Mouse (Mus musculus): ENCODE results near the gene Sh3pxd2b. TPM values are rescaled to one million over a fixed set of nuclear protein-coding genes. Genes with fewer than 3 reads are reported as not detected.

Sh3pxd2b gene
- polyA plus RNA-seq, 1 experiment from 2014 or later: 0.79 TPM

GRCm38 (mm10) chr11:32454231-32454799, 106.7 kb downstream of the Sh3pxd2b start:
- WGBS (ENCODE audit: insufficient replicate concordance): 6% methylated on average over 19 of the region's 19 CpGs
- Histone ChIP-seq H3K9me3 (ENCODE audit: low read length) (no peaks in the 10 kb centered on the region), H3K4me3 (ENCODE audit: low read depth, low read length) (peak overlapping the region; percentile 77), H3K4me1 (ENCODE audit: insufficient read depth) (peaks cover 18% of the 10 kb centered on the region; the same call in 1 of the 2 replicates), H3K9ac (replicated peaks) (peak overlapping the region; percentile 85), H3K27me3 (ENCODE audit: insufficient read depth, low read length) (no peaks in the 10 kb centered on the region), H3K4me2 (ENCODE audit: low read depth, low read length) (peak overlapping the region; percentile 99), H3K36me3 (replicated peaks; ENCODE audit: insufficient read depth, low read length) (no peaks in the 10 kb centered on the region), H3K27ac (ENCODE audit: low read depth) (no peak overlapping the region)
- ATAC-seq: peak; percentile 9
- TF ChIP-seq CTCF (IDR thresholded peaks at IDR 0.05; ENCODE audit: low read depth): no peak
- no peak for TF ChIP-seq EP300 (IDR thresholded peaks at IDR 0.05; ENCODE audit: low read depth)
- DNase-seq: no peak

- ATAC-seq (peak; percentile 97), DNase-seq (peak; percentile 96)
- peak within 1 kb of the TSS; percentile 85 for H3K9ac ChIP-seq (replicated peaks)
- no peaks in the 10 kb centered on the region for H3K9me3 ChIP-seq (ENCODE audit: low read length)
- H3K27ac ChIP-seq (ENCODE audit: low read depth): peak within 1 kb of the TSS; percentile 79
- peak within 1 kb of the TSS; percentile 77 for H3K4me3 ChIP-seq (ENCODE audit: low read depth, low read length)
- H3K27me3 ChIP-seq (ENCODE audit: insufficient read depth, low read length): no peaks in the 10 kb centered on the region
- peak within 1 kb of the TSS; percentile 99 for H3K4me2 ChIP-seq (ENCODE audit: low read depth, low read length)
- WGBS (ENCODE audit: insufficient replicate concordance): under 1% methylated on average over 65 of the region's 86 CpGs
- H3K36me3 ChIP-seq (replicated peaks; ENCODE audit: insufficient read depth, low read length): no peaks in the 10 kb centered on the region
- TF ChIP-seq CTCF (IDR thresholded peaks at IDR 0.05; ENCODE audit: low read depth): no peak
- no peak for TF ChIP-seq EP300 (IDR thresholded peaks at IDR 0.05; ENCODE audit: low read depth)
- H3K4me1 ChIP-seq (ENCODE audit: insufficient read depth): peaks cover 18% of the 10 kb centered on the region; the same call in 1 of the 2 replicates
These were observed 107.3 kb downstream of the Sh3pxd2b start, which contains the start of gene Ubtd2 for GRCm38 (mm10) chr11:32454800-32455506. TSS of gene Ubtd2 (plus strand) at chr11:32455370.

GRCm38 (mm10) chr11:32455507-32456141, 108.0 kb downstream of the Sh3pxd2b start:
- H3K27me3 ChIP-seq (ENCODE audit: insufficient read depth, low read length): no peaks in the 10 kb centered on the region
- H3K4me1 ChIP-seq (ENCODE audit: insufficient read depth): peaks cover 18% of the 10 kb centered on the region; the same call in 1 of the 2 replicates
- H3K4me2 ChIP-seq (ENCODE audit: low read depth, low read length): peak overlapping the region; percentile 99
- H3K27ac ChIP-seq (ENCODE audit: low read depth): peak overlapping the region; percentile 79; the same call in 1 of the 2 replicates
- WGBS (ENCODE audit: insufficient replicate concordance): 1% methylated on average over 56 of the region's 58 CpGs
- peak overlapping the region; percentile 77 for H3K4me3 ChIP-seq (ENCODE audit: low read depth, low read length)
- H3K9ac ChIP-seq (replicated peaks): peak overlapping the region; percentile 85
- TF ChIP-seq CTCF (IDR thresholded peaks at IDR 0.05; ENCODE audit: low read depth) (peak; percentile 39), EP300 (IDR thresholded peaks at IDR 0.05; ENCODE audit: low read depth) (no peak)
- ATAC-seq (no peak; the same call in 1 of the 2 replicates), DNase-seq (no peak)
- no peaks in the 10 kb centered on the region for H3K36me3 ChIP-seq (replicated peaks; ENCODE audit: insufficient read depth, low read length)
- no peaks in the 10 kb centered on the region for H3K9me3 ChIP-seq (ENCODE audit: low read length)

GRCm38 (mm10) chr11:32456356-32456755, 108.7 kb downstream of the Sh3pxd2b start:
- Histone ChIP-seq H3K4me2 (ENCODE audit: low read depth, low read length) (peak overlapping the region; percentile 99), H3K4me3 (ENCODE audit: low read depth, low read length) (peak overlapping the region; percentile 77), H3K27me3 (ENCODE audit: insufficient read depth, low read length) (no peaks in the 10 kb centered on the region), H3K4me1 (ENCODE audit: insufficient read depth) (peaks cover 18% of the 10 kb centered on the region; the same call in 1 of the 2 replicates), H3K27ac (ENCODE audit: low read depth) (no peak overlapping the region), H3K9me3 (ENCODE audit: low read length) (no peaks in the 10 kb centered on the region), H3K9ac (replicated peaks) (peak overlapping the region; percentile 85; the same call in 1 of the 2 replicates), H3K36me3 (replicated peaks; ENCODE audit: insufficient read depth, low read length) (no peaks in the 10 kb centered on the region)
- no peak for TF ChIP-seq CTCF (IDR thresholded peaks at IDR 0.05; ENCODE audit: low read depth)
- TF ChIP-seq EP300 (IDR thresholded peaks at IDR 0.05; ENCODE audit: low read depth): no peak
- ATAC-seq (no peak), DNase-seq (no peak)
- WGBS (ENCODE audit: insufficient replicate concordance): 19% methylated on average over 6 of the region's 6 CpGs

- DNase-seq (no peak), ATAC-seq (no peak)
- Histone ChIP-seq H3K9ac (replicated peaks) (no peak overlapping the region), H3K4me3 (ENCODE audit: low read depth, low read length) (no peak overlapping the region), H3K36me3 (replicated peaks; ENCODE audit: insufficient read depth, low read length) (no peaks in the 10 kb centered on the region), H3K4me1 (ENCODE audit: insufficient read depth) (no peaks in the 10 kb centered on the region), H3K27me3 (ENCODE audit: insufficient read depth, low read length) (no peaks in the 10 kb centered on the region), H3K27ac (ENCODE audit: low read depth) (no peak overlapping the region), H3K9me3 (ENCODE audit: low read length) (no peaks in the 10 kb centered on the region), H3K4me2 (ENCODE audit: low read depth, low read length) (no peak overlapping the region)
- no peak for TF ChIP-seq EP300 (IDR thresholded peaks at IDR 0.05; ENCODE audit: low read depth)
- no peak for TF ChIP-seq CTCF (IDR thresholded peaks at IDR 0.05; ENCODE audit: low read depth)
- WGBS (ENCODE audit: insufficient replicate concordance): 66% methylated on average over 2 of the region's 2 CpGs
These were observed 116.7 kb downstream of the Sh3pxd2b start for GRCm38 (mm10) chr11:32464282-32464681.

- no peaks in the 10 kb centered on the region for H3K9me3 ChIP-seq (ENCODE audit: low read length)
- TF ChIP-seq CTCF (IDR thresholded peaks at IDR 0.05; ENCODE audit: low read depth): no peak
- no peak for TF ChIP-seq EP300 (IDR thresholded peaks at IDR 0.05; ENCODE audit: low read depth)
- DNase-seq (no peak), ATAC-seq (no peak)
- H3K4me3 ChIP-seq (ENCODE audit: low read depth, low read length): no peak overlapping the region
- WGBS (ENCODE audit: insufficient replicate concordance): 57% methylated on average over 2 of the region's 2 CpGs
- no peak overlapping the region for H3K9ac ChIP-seq (replicated peaks)
- H3K27me3 ChIP-seq (ENCODE audit: insufficient read depth, low read length): no peaks in the 10 kb centered on the region
- no peaks in the 10 kb centered on the region for H3K36me3 ChIP-seq (replicated peaks; ENCODE audit: insufficient read depth, low read length)
- H3K4me1 ChIP-seq (ENCODE audit: insufficient read depth): no peaks in the 10 kb centered on the region
- H3K27ac ChIP-seq (ENCODE audit: low read depth): no peak overlapping the region
- no peak overlapping the region for H3K4me2 ChIP-seq (ENCODE audit: low read depth, low read length)
These were observed 124.3 kb downstream of the Sh3pxd2b start for GRCm38 (mm10) chr11:32471925-32472324.
